Mouse (Mus musculus) CH12.LX (cell line): Measurements from ENCODE around the gene Vax2.

Source experiments
- CHD2 ChIP-seq: IDR thresholded peaks from 2 replicates; pipeline ENCODE4 v1.6.1; 2011; ENCODE audit warnings: low read length, improper control_type of control experiment
- CTCF ChIP-seq, 2 experiments: IDR thresholded peaks in 1 of 2; conservative IDR thresholded peaks in 1 of 2; 2 replicates each; pipeline ENCODE4 v1.5.1; 2011 to 2012; ENCODE audit warnings: low read depth in 2 of 2, low read length in 2 of 2, improper control_type of control experiment in 1 of 2, inconsistent platforms in 1 of 2, mild to moderate bottlenecking in 1 of 2, moderate library complexity in 1 of 2
- NELFE ChIP-seq: IDR thresholded peaks from 2 replicates; pipeline ENCODE4 v1.6.1; 2011; ENCODE audit warnings: low read depth, low read length, improper control_type of control experiment
- PAX5 ChIP-seq: IDR thresholded peaks from 2 replicates; pipeline ENCODE4 v1.6.1; 2012; ENCODE audit warnings: low read length, inconsistent platforms, mixed read lengths
- SIN3A ChIP-seq: IDR thresholded peaks from 2 replicates; pipeline ENCODE4 v1.6.1; 2012; ENCODE audit warnings: low read length, improper control_type of control experiment, inconsistent platforms
- ZC3H11A ChIP-seq: IDR thresholded peaks from 2 replicates; pipeline ENCODE4 v1.6.1; 2012; ENCODE audit warnings: low read depth, mild to moderate bottlenecking, inconsistent platforms, low read length, improper control_type of control experiment

DNA sequence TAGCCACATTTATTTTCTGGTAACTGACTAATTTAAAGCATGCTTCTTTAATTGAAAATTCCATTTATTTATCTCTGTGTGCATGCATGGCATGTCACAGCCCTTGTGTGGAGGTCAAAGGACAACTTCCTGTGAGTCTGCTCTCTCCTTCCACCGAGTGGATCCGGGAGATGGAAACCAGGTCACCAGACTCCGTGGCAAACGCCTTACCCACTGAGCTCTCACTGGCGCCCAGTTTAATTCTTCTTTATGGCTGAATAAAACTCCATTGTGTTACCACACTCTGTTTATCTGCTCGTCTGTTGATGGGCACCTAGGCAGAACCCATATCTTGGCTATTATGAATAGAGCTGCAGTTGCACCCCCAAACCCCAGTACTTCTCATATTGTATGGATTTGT, 11.5 kb downstream of the Vax2 start:
- no peak for TF ChIP-seq NELFE
- TF ChIP-seq SIN3A: no peak
- TF ChIP-seq PAX5: no peak
- no peak for TF ChIP-seq CTCF (conservative IDR thresholded peaks at IDR 0.05 in 1 of 2, IDR thresholded peaks at IDR 0.05 in 1 of 2; ENCODE audit: low read depth in 2 of 2, low read length in 2 of 2)
- no peak for TF ChIP-seq ZC3H11A
- TF ChIP-seq CHD2: no peak
